Mouse (Mus musculus): ENCODE data around the gene Vmn1r116. TPM values are rescaled to one million over a fixed set of nuclear protein-coding genes. Genes with fewer than 3 reads are reported as not detected.
"Not testable (repeated sequence)": the region's sequence is repeated elsewhere in the genome, so short reads cannot be mapped to it uniquely, and the experiment has no call there.

The Vmn1r116 gene
- not detected in 2 replicates for polyA plus RNA-seq (2015; fragmentation: Nextera tagmentation; extraction: Ambion mirVana)

DNA sequence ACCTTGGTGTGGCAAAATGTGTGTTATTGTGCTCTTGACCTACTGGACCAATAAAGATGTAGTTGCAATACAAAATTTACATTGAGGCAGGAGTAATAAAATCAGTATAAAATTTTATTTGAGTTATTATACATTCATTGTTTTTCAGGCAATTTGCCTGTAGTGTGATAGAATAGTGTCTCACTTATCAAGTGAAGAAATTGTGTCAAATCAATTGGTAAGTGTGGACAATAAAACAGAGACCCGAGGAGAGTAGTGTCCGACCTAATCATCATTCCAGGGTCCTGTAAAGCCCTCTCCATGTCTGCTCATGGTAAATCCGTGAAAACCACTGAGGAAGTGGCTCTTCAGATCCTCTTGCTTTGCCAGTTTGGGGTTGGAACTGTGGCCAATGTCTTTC lies at the start of gene Vmn1r116:
Vmn1r116 (plus strand) TSS at position 301 of the 400 bp plus-strand sequence.
- ATAC-seq (ENCODE audit: insufficient number of reproducible peaks, insufficient read depth, low FRiP score, low TSS enrichment, low read depth); H3K9ac ChIP-seq; H3K4me1 ChIP-seq; H3K27ac ChIP-seq; H3K36me3 ChIP-seq; H3K27me3 ChIP-seq; H3K4me2 ChIP-seq; H3K9me3 ChIP-seq; H3K4me3 ChIP-seq: not testable (repeated sequence)
- 59% methylated on average over 3 of the region's 3 CpGs for WGBS

DNA sequence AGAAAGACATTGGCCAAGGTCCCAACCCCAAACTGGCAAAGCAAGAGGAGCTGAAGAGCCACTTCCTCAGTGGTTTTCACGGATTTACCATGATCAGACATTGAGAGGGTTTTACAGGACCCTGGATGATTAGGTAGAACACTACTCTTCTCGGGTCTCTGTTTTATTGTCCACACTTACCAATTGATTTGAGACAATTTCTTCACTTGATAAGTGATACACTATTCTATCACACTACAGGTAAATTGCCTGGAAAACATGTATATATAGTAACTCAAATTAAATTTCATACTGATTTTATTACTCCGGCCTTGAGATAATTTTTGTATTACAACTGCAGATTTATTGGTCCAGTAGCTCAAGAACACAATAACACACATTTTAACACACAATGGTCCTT lies 27.2 kb upstream of the Vmn1r116 start, which contains the start of gene Vmn1r115:
Vmn1r115 (minus strand) TSS at position 101 of the 400 bp plus-strand sequence.
- not testable (repeated sequence) for H3K4me3 ChIP-seq; H3K27me3 ChIP-seq; H3K4me2 ChIP-seq; H3K9ac ChIP-seq; ATAC-seq (ENCODE audit: insufficient number of reproducible peaks, insufficient read depth, low FRiP score, low TSS enrichment, low read depth); H3K9me3 ChIP-seq; H3K4me1 ChIP-seq; H3K27ac ChIP-seq; H3K36me3 ChIP-seq
- WGBS = 100% methylated on average over 1 of the region's 3 CpGs

GRCm38 (mm10) chr7:20884021-20884420 lies 12.0 kb downstream of the Vmn1r116 start, which contains the start of gene Vmn1r117:
Gene Vmn1r117 (minus strand): TSS chr7:20884121.
- H3K9ac ChIP-seq; H3K4me1 ChIP-seq; H3K36me3 ChIP-seq; H3K4me2 ChIP-seq; ATAC-seq (ENCODE audit: insufficient number of reproducible peaks, insufficient read depth, low FRiP score, low TSS enrichment, low read depth); H3K27me3 ChIP-seq; H3K4me3 ChIP-seq; H3K9me3 ChIP-seq; H3K27ac ChIP-seq: not testable (repeated sequence)
- WGBS = no CpG with 5 or more reads among the region's 2 CpGs

DNA sequence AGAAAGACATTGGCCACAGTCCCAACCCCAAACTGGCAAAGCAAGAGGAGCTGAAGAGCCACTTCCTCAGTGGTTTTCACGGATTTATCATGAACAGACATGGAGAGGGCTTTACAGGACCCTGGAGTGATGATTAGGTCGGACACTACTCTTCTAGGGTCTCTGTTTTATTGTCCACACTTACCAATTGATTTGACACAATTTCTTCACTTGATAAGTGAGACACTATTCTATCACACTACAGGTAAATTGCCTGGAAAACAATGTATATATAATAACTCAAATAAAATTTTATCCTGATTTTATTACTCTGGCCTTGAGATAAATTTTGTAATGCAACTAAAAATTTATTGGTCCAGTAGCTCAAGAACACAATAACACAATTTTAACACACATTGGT lies 40.2 kb downstream of the Vmn1r116 start, which contains the start of gene Vmn1r118:
Vmn1r118 (minus strand) TSS at position 101 of the 400 bp plus-strand sequence.
- H3K9ac ChIP-seq; H3K4me2 ChIP-seq; ATAC-seq (ENCODE audit: insufficient number of reproducible peaks, insufficient read depth, low FRiP score, low TSS enrichment, low read depth); H3K9me3 ChIP-seq; H3K4me1 ChIP-seq; H3K27me3 ChIP-seq; H3K4me3 ChIP-seq; H3K27ac ChIP-seq; H3K36me3 ChIP-seq: not testable (repeated sequence)
- WGBS = no CpG with 5 or more reads among the region's 2 CpGs

Other genes with a start within 250 kb of the Vmn1r116 start
- gene Vmn1r107, start 203.3 kb upstream of the Vmn1r116 start, polyA plus RNA-seq (2015; fragmentation: Nextera tagmentation; extraction: Ambion mirVana) = not detected in 2 replicates
- gene Vmn1r111, start 169.0 kb upstream of the Vmn1r116 start, polyA plus RNA-seq (2015; fragmentation: Nextera tagmentation; extraction: Ambion mirVana) = not detected in 2 replicates
- gene Gm10668, start 141.6 kb upstream of the Vmn1r116 start, polyA plus RNA-seq (2015; fragmentation: Nextera tagmentation; extraction: Ambion mirVana) = not detected in 2 replicates
- gene Vmn1r112, start 101.1 kb upstream of the Vmn1r116 start, polyA plus RNA-seq (2015; fragmentation: Nextera tagmentation; extraction: Ambion mirVana) = not detected in 2 replicates
- gene Vmn1r113, start 85.0 kb upstream of the Vmn1r116 start, polyA plus RNA-seq (2015; fragmentation: Nextera tagmentation; extraction: Ambion mirVana) = not detected in 2 replicates
- gene Vmn1r114, start 60.1 kb upstream of the Vmn1r116 start, polyA plus RNA-seq (2015; fragmentation: Nextera tagmentation; extraction: Ambion mirVana) = not detected in 2 replicates
- gene Vmn1r115, start 27.3 kb upstream of the Vmn1r116 start, polyA plus RNA-seq (2015; fragmentation: Nextera tagmentation; extraction: Ambion mirVana) = not detected in 2 replicates
- not detected in 2 replicates for gene Vmn1r117, start 11.9 kb downstream of the Vmn1r116 start, polyA plus RNA-seq (2015; fragmentation: Nextera tagmentation; extraction: Ambion mirVana)
- not detected in 2 replicates for gene Vmn1r118, start 40.1 kb downstream of the Vmn1r116 start, polyA plus RNA-seq (2015; fragmentation: Nextera tagmentation; extraction: Ambion mirVana)
- gene Vmn1r119, start 140.2 kb downstream of the Vmn1r116 start, polyA plus RNA-seq (2015; fragmentation: Nextera tagmentation; extraction: Ambion mirVana) = not detected in 2 replicates
- gene Vmn1r120, start 181.5 kb downstream of the Vmn1r116 start, polyA plus RNA-seq (2015; fragmentation: Nextera tagmentation; extraction: Ambion mirVana) = not detected in 2 replicates
- gene Vmn1r121, start 226.3 kb downstream of the Vmn1r116 start, polyA plus RNA-seq (2015; fragmentation: Nextera tagmentation; extraction: Ambion mirVana) = not detected in 2 replicates